Mouse (Mus musculus) megakaryocyte, embryonic 14.5 days (primary cell): ENCODE data around the gene Cct8.

ENCODE experiments used
- FLI1 ChIP-seq: IDR thresholded peaks from 2 replicates; pipeline ENCODE4 v1.6.1; 2012; ENCODE audit warnings: low read length, inconsistent platforms, mixed read lengths
- GATA1 ChIP-seq: IDR thresholded peaks from 3 replicates; pipeline ENCODE4 v1.6.1; 2012; ENCODE audit warnings: mixed read lengths, low read length, inconsistent platforms, borderline replicate concordance

DNA sequence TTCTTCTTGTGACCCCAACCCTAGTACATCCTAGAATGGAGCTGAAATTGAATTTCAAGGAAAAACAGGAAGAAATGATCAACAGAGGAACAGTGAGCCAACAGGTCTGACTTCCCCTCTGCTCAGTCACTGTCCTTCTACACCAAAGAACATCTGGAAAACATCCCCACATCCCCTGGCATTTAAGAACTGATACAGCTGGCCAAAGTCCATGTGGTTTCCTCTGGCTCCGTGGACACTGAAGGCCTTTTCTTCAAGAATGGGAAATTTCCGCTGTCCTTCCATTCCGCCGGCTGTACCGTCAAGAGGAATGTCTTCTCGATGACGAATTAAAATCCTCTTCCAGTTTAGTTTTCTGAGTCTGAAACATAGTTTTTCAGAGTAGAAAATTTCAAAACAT is 61.4 kb downstream of the Cct8 start:
- TF ChIP-seq FLI1 (no peak), GATA1 (no peak)
